Mouse (Mus musculus) neural tube, embryonic 11.5 days (tissue): ENCODE measurements around the gene Lcn12. TPM values are rescaled to one million over a fixed set of nuclear protein-coding genes. Genes with fewer than 3 reads are reported as not detected.
A peak's percentile ranks its signal among the peaks of the same experiment; 100 is the strongest.

Source experiments
- ATAC-seq: fragments of 200-750 bp; cut with Nextera tagmentation; 2 replicates; pipeline ENCODE4 v1.8.0; 2017; ENCODE audit warnings: moderate number of reproducible peaks, mild to moderate bottlenecking, moderate TSS enrichment, moderate library complexity; ENCODE audit not compliant: insufficient read depth, low FRiP score, low TSS enrichment
- DNase-seq: peaks from one replicate; pipeline ENCODE4 v3.0.0-alpha.2; 2015; ENCODE audit warnings: low spot score
- H3K27ac ChIP-seq: fragments of 300-500 bp; sonication (generic); 2 replicates; pipeline ENCODE4 v1.5.1; 2014; ENCODE audit warnings: low read depth, mild to moderate bottlenecking, low read length
- H3K27me3 ChIP-seq: fragments of 300-500 bp; sonication (generic); 2 replicates; pipeline ENCODE4 v1.6.1; 2014; ENCODE audit warnings: mild to moderate bottlenecking, low read length, mixed read lengths; ENCODE audit not compliant: control insufficient read depth, insufficient read depth
- H3K36me3 ChIP-seq: fragments of 300-500 bp; sonication (generic); 2 replicates; pipeline ENCODE4 v1.6.1; 2014; ENCODE audit warnings: mild to moderate bottlenecking, low read length, moderate library complexity, mixed read lengths; ENCODE audit not compliant: control insufficient read depth, insufficient read depth
- H3K4me1 ChIP-seq: fragments of 300-500 bp; sonication (generic); 2 replicates; pipeline ENCODE4 v1.6.1; 2014; ENCODE audit warnings: low read length, mixed read lengths; ENCODE audit not compliant: control insufficient read depth, insufficient read depth
- H3K4me2 ChIP-seq: fragments of 300-500 bp; sonication (generic); 2 replicates; pipeline ENCODE4 v1.6.1; 2014; ENCODE audit warnings: low read depth, mild to moderate bottlenecking, moderate library complexity
- H3K4me3 ChIP-seq: fragments of 300-500 bp; sonication (generic); 2 replicates; pipeline ENCODE4 v1.5.1; 2014; ENCODE audit warnings: low read depth, low read length
- H3K9ac ChIP-seq: fragments of 300-500 bp; sonication (generic); 2 replicates; pipeline ENCODE4 v1.6.1; 2014; ENCODE audit warnings: mild to moderate bottlenecking, low read length
- H3K9me3 ChIP-seq: fragments of 300-500 bp; sonication (generic); 2 replicates; pipeline ENCODE4 v1.6.1; 2016; ENCODE audit warnings: low read length; ENCODE audit not compliant: control insufficient read depth
- WGBS: fragments of 180-500 bp; shearing (Covaris S2); extraction: QIAGEN DNeasy Blood & Tissue Kit; methylation state at CpG from one replicate; pipeline ENCODE4 v1.1.7; 2014; 5-methylcytosine and 5-hydroxymethylcytosine counted together
- polyA plus RNA-seq: library from polyadenylated mRNA; unstranded; fragments of >200 nt; fragmentation: Nextera tagmentation; extraction: Ambion mirVana; gene quantifications from 2 replicates; pipeline ENCODE4 v1.2.1, GENCODE M21; 2014

Lcn12 gene
- polyA plus RNA-seq, 1 experiment from 2014 or later, result not detected

GRCm38 (mm10) chr2:25500071-25500575 lies 6.4 kb upstream of the Lcn12 start:
- Histone ChIP-seq H3K9me3 (no peaks in the 10 kb centered on the region), H3K4me2 (peak overlapping the region; percentile 47), H3K4me1 (peaks cover 8% of the 10 kb centered on the region; the same call in 1 of the 2 replicates), H3K4me3 (peak overlapping the region; percentile 67), H3K27me3 (no peaks in the 10 kb centered on the region), H3K36me3 (peaks cover 7% of the 10 kb centered on the region), H3K27ac (no peak overlapping the region), H3K9ac (peak overlapping the region; percentile 54)
- 72% methylated on average over 6 of the region's 6 CpGs for WGBS
- peak; percentile 51 for ATAC-seq
- no peak for DNase-seq

GRCm38 (mm10) chr2:25498622-25499478 lies 5.1 kb upstream of the Lcn12 start:
- WGBS, result 73% methylated on average over 15 of the region's 15 CpGs
- no peak for ATAC-seq
- peaks cover 8% of the 10 kb centered on the region; the same call in 1 of the 2 replicates for H3K4me1 ChIP-seq

GRCm38 (mm10) chr2:25497846-25498575 lies 4.3 kb upstream of the Lcn12 start:
- Histone ChIP-seq H3K27me3 (no peaks in the 10 kb centered on the region), H3K4me1 (peaks cover 8% of the 10 kb centered on the region; the same call in 1 of the 2 replicates), H3K4me2 (no peak overlapping the region), H3K9ac (no peak overlapping the region), H3K4me3 (no peak overlapping the region), H3K9me3 (no peaks in the 10 kb centered on the region), H3K36me3 (no peaks in the 10 kb centered on the region; the same call in 1 of the 2 replicates), H3K27ac (no peak overlapping the region)
- DNase-seq (no peak), ATAC-seq (no peak)
- WGBS, result 61% methylated on average over 6 of the region's 6 CpGs

More at GRCm38 (mm10) chr2:25498622-25499478, 5.1 kb upstream of the Lcn12 start:
- Histone ChIP-seq H3K36me3 (peaks cover 2% of the 10 kb centered on the region; the same call in 1 of the 2 replicates), H3K9me3 (no peaks in the 10 kb centered on the region), H3K27me3 (no peaks in the 10 kb centered on the region), H3K27ac (no peak overlapping the region), H3K4me3 (no peak overlapping the region), H3K9ac (0 out of 2 replicates have a peak overlapping the region, but pooled peaks have one; percentile 1), H3K4me2 (no peak overlapping the region)
- no peak for DNase-seq

DNA sequence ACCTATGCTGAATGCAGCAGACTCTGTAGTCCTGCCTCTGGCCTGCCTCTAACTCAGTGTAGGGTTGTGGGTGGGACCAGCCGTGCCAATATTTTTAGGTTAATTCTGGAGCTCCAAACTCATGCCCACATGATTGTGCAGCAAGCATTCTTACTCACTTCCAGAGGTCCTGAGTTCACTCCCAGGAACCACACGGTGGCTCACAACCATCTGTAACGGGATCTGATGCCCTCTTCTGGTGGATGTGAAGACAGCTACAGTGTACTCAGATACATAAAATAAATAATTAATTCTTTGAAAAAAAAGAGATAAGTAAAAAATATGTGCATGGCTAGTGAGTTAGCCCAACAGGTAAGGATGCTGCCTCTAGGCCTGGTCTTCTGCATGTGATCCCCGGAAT lies 2.8 kb upstream of the Lcn12 start:
- Histone ChIP-seq H3K9me3 (no peaks in the 10 kb centered on the region), H3K27ac (no peak overlapping the region), H3K27me3 (no peaks in the 10 kb centered on the region), H3K4me3 (no peak overlapping the region), H3K4me1 (peaks cover 1% of the 10 kb centered on the region; the same call in 1 of the 2 replicates), H3K9ac (no peak overlapping the region), H3K4me2 (no peak overlapping the region), H3K36me3 (no peaks in the 10 kb centered on the region)
- 46% methylated on average over 4 of the region's 4 CpGs for WGBS
- no peak for DNase-seq
- ATAC-seq, result no peak

DNA sequence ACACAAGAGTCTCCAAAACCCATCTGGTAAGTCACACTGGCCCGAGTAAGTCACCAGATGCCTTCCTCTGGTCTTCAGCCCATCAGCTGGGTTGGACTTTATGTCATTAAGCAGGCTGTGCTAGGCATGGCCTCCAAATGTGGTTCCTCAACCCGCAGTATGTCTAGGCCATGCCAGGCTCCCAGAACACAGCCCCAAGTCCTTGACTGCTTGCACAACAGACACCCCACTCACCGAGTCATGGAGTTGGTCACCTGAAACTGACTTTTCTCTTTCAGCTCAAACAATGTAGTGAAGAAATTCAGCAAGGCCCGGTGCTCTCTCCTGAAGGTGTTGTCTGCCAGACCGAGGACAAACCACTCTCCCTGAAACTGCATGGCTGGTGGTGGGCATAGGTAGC lies 723 bp downstream of the Lcn12 start:
- Histone ChIP-seq H3K4me2 (no peak overlapping the region), H3K27ac (no peak overlapping the region), H3K4me1 (no peaks in the 10 kb centered on the region), H3K9ac (no peak overlapping the region), H3K36me3 (no peaks in the 10 kb centered on the region), H3K4me3 (no peak overlapping the region), H3K27me3 (no peaks in the 10 kb centered on the region), H3K9me3 (no peaks in the 10 kb centered on the region)
- 83% methylated on average over 5 of the region's 5 CpGs for WGBS
- no peak for ATAC-seq
- DNase-seq, result no peak

- Histone ChIP-seq H3K4me3 (no peak overlapping the region), H3K36me3 (no peaks in the 10 kb centered on the region), H3K9ac (no peak overlapping the region), H3K4me2 (no peak overlapping the region), H3K27ac (no peak overlapping the region), H3K9me3 (no peaks in the 10 kb centered on the region), H3K4me1 (no peaks in the 10 kb centered on the region), H3K27me3 (no peaks in the 10 kb centered on the region)
- DNase-seq, result no peak
- ATAC-seq, result no peak
- 80% methylated on average over 7 of the region's 7 CpGs for WGBS
Measured at GRCm38 (mm10) chr2:25488671-25489068, 5.0 kb downstream of the Lcn12 start.

DNA sequence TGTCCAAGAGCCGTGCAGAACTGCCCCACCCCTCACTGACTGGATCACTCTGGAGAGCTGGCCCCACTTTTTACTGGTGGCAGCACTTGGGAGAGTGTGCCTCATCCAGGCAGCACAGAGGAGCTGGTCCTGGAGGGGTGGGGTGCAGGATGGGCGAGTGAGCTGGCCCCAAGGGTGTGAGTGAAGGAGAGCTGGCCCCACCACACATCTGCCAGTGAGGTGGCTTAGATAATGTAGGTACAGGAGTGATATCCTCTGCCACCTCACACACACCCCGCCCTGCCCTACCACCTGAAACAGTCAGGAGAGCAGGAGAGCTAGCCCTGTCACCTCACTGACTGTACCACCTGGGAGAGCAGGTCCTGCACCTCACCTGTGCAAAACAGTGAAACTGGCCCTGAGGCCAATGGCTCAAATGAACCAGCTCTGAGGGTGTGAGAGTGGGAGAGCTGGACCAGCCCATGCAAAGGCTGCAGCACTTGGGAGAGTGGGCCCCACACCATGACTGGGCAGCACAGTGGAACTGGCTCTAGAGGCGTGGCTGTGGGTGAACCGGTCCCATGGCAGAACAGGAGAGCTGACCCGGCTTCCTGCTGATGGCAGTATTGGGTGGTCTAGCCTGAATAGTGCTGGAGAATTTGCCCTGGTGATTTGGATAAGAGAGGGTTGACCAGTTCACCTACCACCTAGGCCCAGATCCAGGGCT lies 5.6 kb downstream of the Lcn12 start:
- H3K9ac ChIP-seq, result no peak overlapping the region
- WGBS, result 74% methylated on average over 6 of the region's 6 CpGs

DNA sequence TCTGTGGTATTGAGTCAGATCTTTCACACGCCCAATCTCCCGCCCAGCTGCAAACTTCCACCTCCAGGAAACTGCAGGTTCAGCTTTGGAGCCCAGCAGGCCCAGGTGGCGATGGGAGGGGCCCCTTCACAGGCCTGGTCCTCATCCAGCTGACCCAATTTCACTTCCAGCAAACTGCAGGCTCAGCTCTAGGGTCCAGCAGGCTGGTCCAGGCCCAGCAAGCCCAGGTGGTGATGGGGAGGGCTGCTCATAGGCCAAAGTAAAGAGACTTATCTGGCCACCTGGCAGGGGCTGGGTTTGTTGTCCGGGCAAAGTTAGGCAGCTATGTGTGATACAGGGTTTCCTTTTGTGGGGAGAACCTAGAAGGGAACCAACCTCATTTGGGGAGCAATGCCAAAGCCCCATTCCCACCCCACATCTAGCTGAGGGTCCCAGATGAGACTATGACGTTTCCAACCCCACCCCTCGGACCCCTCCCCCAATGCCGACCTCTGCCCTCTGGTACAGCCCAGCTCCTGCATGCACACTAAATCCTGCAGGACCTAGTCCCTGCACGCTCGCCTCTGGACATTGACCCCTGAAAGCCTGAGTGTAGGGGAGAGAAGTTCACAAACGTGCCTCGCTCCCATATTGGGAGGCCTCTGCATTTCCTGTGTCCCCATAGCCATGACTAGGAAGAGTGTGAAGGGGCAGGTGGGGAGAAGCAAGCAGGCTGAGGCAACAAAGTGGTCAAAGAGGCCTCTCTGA lies 8.6 kb downstream of the Lcn12 start:
- Histone ChIP-seq H3K4me2 (no peak overlapping the region), H3K27me3 (no peaks in the 10 kb centered on the region), H3K27ac (no peak overlapping the region), H3K9me3 (no peaks in the 10 kb centered on the region), H3K4me1 (no peaks in the 10 kb centered on the region), H3K36me3 (no peaks in the 10 kb centered on the region), H3K4me3 (no peak overlapping the region), H3K9ac (no peak overlapping the region)
- DNase-seq (no peak), ATAC-seq (no peak)
- WGBS, result 73% methylated on average over 11 of the region's 11 CpGs

More for the DNA sequence above, 5.6 kb downstream of the Lcn12 start:
- no peak overlapping the region for H3K4me2 ChIP-seq
- no peak overlapping the region for H3K27ac ChIP-seq
- H3K36me3 ChIP-seq, result no peaks in the 10 kb centered on the region
- no peak overlapping the region for H3K4me3 ChIP-seq
- DNase-seq (no peak), ATAC-seq (no peak)
- H3K9me3 ChIP-seq, result no peaks in the 10 kb centered on the region
- H3K27me3 ChIP-seq, result no peaks in the 10 kb centered on the region
- H3K4me1 ChIP-seq, result no peaks in the 10 kb centered on the region
